Mouse (Mus musculus) liver, postnatal 0 days (tissue): ENCODE data around the gene Klhl10. TPM values are rescaled to one million over a fixed set of nuclear protein-coding genes. Genes with fewer than 3 reads are reported as not detected.
A peak's percentile ranks its signal among the peaks of the same experiment; 100 is the strongest.

Experiments used
- ATAC-seq: fragments of 200-750 bp; cut with Nextera tagmentation; 2 replicates; pipeline ENCODE4 v1.8.0; 2017; ENCODE audit warnings: mild to moderate bottlenecking, moderate library complexity
- DNase-seq: peaks from one replicate; pipeline ENCODE4 v3.0.0-alpha.2; 2016
- H3K27ac ChIP-seq: fragments of 300-500 bp; sonication (generic); 2 replicates; pipeline ENCODE4 v1.5.1; 2014; ENCODE audit warnings: antibody characterized with exemption, moderate library complexity, mild to moderate bottlenecking, low read depth
- H3K27me3 ChIP-seq: fragments of 300-500 bp; sonication (generic); 2 replicates; pipeline ENCODE4 v1.6.1; 2014; ENCODE audit warnings: low read length, control low read depth, mixed read lengths; ENCODE audit not compliant: insufficient read depth
- H3K36me3 ChIP-seq: fragments of 300-500 bp; sonication (generic); replicated peaks from 2 replicates; pipeline ENCODE4 v1.6.1; 2014; ENCODE audit warnings: mild to moderate bottlenecking, control low read depth, low read length, moderate library complexity, mixed read lengths; ENCODE audit not compliant: insufficient read depth
- H3K4me1 ChIP-seq: fragments of 300-500 bp; sonication (generic); 2 replicates; pipeline ENCODE4 v1.6.1; 2014; ENCODE audit warnings: antibody characterized with exemption, mild to moderate bottlenecking, control low read depth; ENCODE audit not compliant: insufficient read depth
- H3K4me2 ChIP-seq: fragments of 300-500 bp; sonication (generic); 2 replicates; pipeline ENCODE4 v1.6.1; 2014; ENCODE audit warnings: low read depth, mild to moderate bottlenecking, low read length, moderate library complexity, mixed read lengths
- H3K4me3 ChIP-seq: fragments of 300-500 bp; sonication (generic); 2 replicates; pipeline ENCODE4 v1.5.1; 2014; ENCODE audit warnings: low read depth, low read length
- H3K9ac ChIP-seq: fragments of 300-500 bp; sonication (generic); replicated peaks from 2 replicates; pipeline ENCODE4 v1.6.1; 2014; ENCODE audit warnings: mild to moderate bottlenecking, moderate library complexity
- H3K9me3 ChIP-seq: fragments of 300-500 bp; sonication (generic); 2 replicates; pipeline ENCODE4 v1.6.1; 2016; ENCODE audit warnings: mild to moderate bottlenecking, control low read depth, low read length, mixed read lengths
- CTCF ChIP-seq: sonication (generic); IDR thresholded peaks from 2 replicates; pipeline ENCODE4 v1.5.1; 2016; ENCODE audit warnings: antibody characterized with exemption, low read depth
- EP300 ChIP-seq: IDR thresholded peaks from 2 replicates; pipeline ENCODE4 v1.6.1; 2016; ENCODE audit warnings: antibody characterized with exemption, low read depth, mild to moderate bottlenecking
- WGBS: fragments of 180-500 bp; shearing (Covaris S2); extraction: QIAGEN DNeasy Blood & Tissue Kit; methylation state at CpG from one replicate; pipeline ENCODE4 v1.1.7; 2014; ENCODE audit not compliant: insufficient replicate concordance; 5-methylcytosine and 5-hydroxymethylcytosine counted together
- polyA plus RNA-seq: library from polyadenylated mRNA; unstranded; fragments of >200 nt; fragmentation: Nextera tagmentation; extraction: Ambion mirVana; gene quantifications from 2 replicates; pipeline ENCODE4 v1.2.1, GENCODE M21; 2015

Gene Klhl10
- polyA plus RNA-seq, 1 experiment from 2014 or later: 0.07 TPM

- Histone ChIP-seq H3K27ac (no peak overlapping the region), H3K4me1 (no peaks in the 10 kb centered on the region), H3K27me3 (no peaks in the 10 kb centered on the region), H3K36me3 (peaks cover 68% of the 10 kb centered on the region), H3K9ac (no peak overlapping the region), H3K4me2 (no peak overlapping the region), H3K9me3 (no peaks in the 10 kb centered on the region), H3K4me3 (no peak overlapping the region)
- DNase-seq (no peak), ATAC-seq (no peak)
- WGBS: 77% methylated on average over 8 of the region's 8 CpGs
- TF ChIP-seq CTCF (peak; percentile 73), EP300 (no peak)
Observed at GRCm38 (mm10) chr11:100485801-100486538, 44.3 kb downstream of the Klhl10 start.

- ATAC-seq (no peak), DNase-seq (no peak)
- no peaks in the 10 kb centered on the region for H3K4me1 ChIP-seq
- H3K4me3 ChIP-seq: no peak overlapping the region
- no peaks in the 10 kb centered on the region for H3K27me3 ChIP-seq
- H3K27ac ChIP-seq: no peak overlapping the region
- no peaks in the 10 kb centered on the region for H3K9me3 ChIP-seq
- H3K36me3 ChIP-seq: peaks cover 62% of the 10 kb centered on the region
- H3K4me2 ChIP-seq: no peak overlapping the region
- WGBS: 80% methylated on average over 6 of the region's 6 CpGs
- H3K9ac ChIP-seq: no peak overlapping the region
- TF ChIP-seq CTCF (peak; percentile 57), EP300 (no peak)
Observed at GRCm38 (mm10) chr11:100490951-100491350, 49.2 kb downstream of the Klhl10 start.

- peaks cover 74% of the 10 kb centered on the region for H3K36me3 ChIP-seq
- H3K4me2 ChIP-seq: no peak overlapping the region
- ATAC-seq: no peak
Observed at GRCm38 (mm10) chr11:100493771-100494170, 52.1 kb downstream of the Klhl10 start.

GRCm38 (mm10) chr11:100500241-100500640, 58.5 kb downstream of the Klhl10 start:
- Histone ChIP-seq H3K4me2 (no peak overlapping the region), H3K9ac (no peak overlapping the region), H3K27ac (no peak overlapping the region), H3K4me1 (no peaks in the 10 kb centered on the region), H3K9me3 (no peaks in the 10 kb centered on the region), H3K4me3 (no peak overlapping the region), H3K27me3 (no peaks in the 10 kb centered on the region), H3K36me3 (peaks cover 87% of the 10 kb centered on the region)
- DNase-seq (no peak), ATAC-seq (no peak)
- TF ChIP-seq CTCF (no peak), EP300 (no peak)
- 56% methylated on average over 3 of the region's 3 CpGs for WGBS

More at GRCm38 (mm10) chr11:100493771-100494170, 52.1 kb downstream of the Klhl10 start:
- DNase-seq: no peak
- no peak for TF ChIP-seq CTCF
- no peak for TF ChIP-seq EP300
- 87% methylated on average over 12 of the region's 12 CpGs for WGBS
- Histone ChIP-seq H3K9me3 (no peaks in the 10 kb centered on the region), H3K27ac (no peak overlapping the region), H3K4me1 (no peaks in the 10 kb centered on the region), H3K9ac (no peak overlapping the region), H3K4me3 (no peak overlapping the region), H3K27me3 (no peaks in the 10 kb centered on the region)

GRCm38 (mm10) chr11:100500651-100501050, 58.9 kb downstream of the Klhl10 start:
- Histone ChIP-seq H3K4me3 (no peak overlapping the region), H3K4me1 (no peaks in the 10 kb centered on the region), H3K27ac (no peak overlapping the region), H3K36me3 (peaks cover 87% of the 10 kb centered on the region), H3K9me3 (no peaks in the 10 kb centered on the region), H3K27me3 (no peaks in the 10 kb centered on the region), H3K4me2 (no peak overlapping the region), H3K9ac (no peak overlapping the region)
- no peak for ATAC-seq
- 83% methylated on average over 7 of the region's 7 CpGs for WGBS
- no peak for DNase-seq
- TF ChIP-seq CTCF: no peak
- no peak for TF ChIP-seq EP300

DNA sequence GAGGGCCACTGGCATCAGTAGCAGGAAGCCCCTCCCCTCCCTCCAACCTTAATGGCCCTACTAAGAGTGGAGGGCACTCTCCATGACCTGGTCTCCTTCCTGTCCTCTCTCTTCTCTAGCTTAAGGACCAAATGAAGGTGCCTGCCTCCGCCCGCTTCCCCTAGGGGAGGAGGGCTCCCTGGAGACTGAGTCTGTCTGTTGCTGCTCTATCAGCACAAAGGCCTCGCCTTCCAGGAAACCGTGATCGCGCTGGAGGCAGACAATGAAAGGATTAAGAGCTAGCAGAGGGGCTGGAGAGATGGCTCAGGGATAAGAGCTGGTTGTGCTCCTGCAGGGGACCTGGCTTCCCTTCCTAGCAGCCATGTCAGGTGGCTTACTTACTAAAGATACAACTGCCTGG, 59.6 kb downstream of the Klhl10 start:
- H3K4me1 ChIP-seq: no peaks in the 10 kb centered on the region
- no peak for TF ChIP-seq EP300
- TF ChIP-seq CTCF: no peak
- ATAC-seq (no peak), DNase-seq (no peak)
- peaks cover 87% of the 10 kb centered on the region for H3K36me3 ChIP-seq
- 52% methylated on average over 6 of the region's 6 CpGs for WGBS
- H3K9ac ChIP-seq: no peak overlapping the region
- no peak overlapping the region for H3K4me3 ChIP-seq
- no peak overlapping the region for H3K4me2 ChIP-seq
- H3K9me3 ChIP-seq: no peaks in the 10 kb centered on the region
- no peaks in the 10 kb centered on the region for H3K27me3 ChIP-seq
- H3K27ac ChIP-seq: no peak overlapping the region
